Mouse (Mus musculus) heart, adult 18-20 months (tissue): ENCODE results near the gene Dctpp1. TPM values are rescaled to one million over a fixed set of nuclear protein-coding genes. Genes with fewer than 3 reads are reported as not detected.
"Not testable (repeated sequence)": the region's sequence is repeated elsewhere in the genome, so short reads cannot be mapped to it uniquely, and the experiment has no call there.

Experiments used
- DNase-seq, 2 experiments: peaks; one replicate each; pipeline ENCODE4 v3.0.0; 2021 to 2022; ENCODE audit warnings: mixed read lengths in 1 of 2
- total RNA-seq, 2 experiments: library from RNA; stranded (reverse); gene quantifications; 2 replicates each; pipeline ENCODE4 v1.2.3; 2021

Gene Dctpp1
- total RNA-seq, 2 experiments from 2014 or later = 40.3 to 42.0 TPM

- DNase-seq = no peak
Measured at GRCm38 (mm10) chr7:127270666-127271065, 10.2 kb upstream of the Dctpp1 start.

- DNase-seq = no peak
Measured at GRCm38 (mm10) chr7:127270256-127270655, 9.7 kb upstream of the Dctpp1 start.

GRCm38 (mm10) chr7:127263526-127263925, 3.0 kb upstream of the Dctpp1 start:
- DNase-seq = no peak

DNA sequence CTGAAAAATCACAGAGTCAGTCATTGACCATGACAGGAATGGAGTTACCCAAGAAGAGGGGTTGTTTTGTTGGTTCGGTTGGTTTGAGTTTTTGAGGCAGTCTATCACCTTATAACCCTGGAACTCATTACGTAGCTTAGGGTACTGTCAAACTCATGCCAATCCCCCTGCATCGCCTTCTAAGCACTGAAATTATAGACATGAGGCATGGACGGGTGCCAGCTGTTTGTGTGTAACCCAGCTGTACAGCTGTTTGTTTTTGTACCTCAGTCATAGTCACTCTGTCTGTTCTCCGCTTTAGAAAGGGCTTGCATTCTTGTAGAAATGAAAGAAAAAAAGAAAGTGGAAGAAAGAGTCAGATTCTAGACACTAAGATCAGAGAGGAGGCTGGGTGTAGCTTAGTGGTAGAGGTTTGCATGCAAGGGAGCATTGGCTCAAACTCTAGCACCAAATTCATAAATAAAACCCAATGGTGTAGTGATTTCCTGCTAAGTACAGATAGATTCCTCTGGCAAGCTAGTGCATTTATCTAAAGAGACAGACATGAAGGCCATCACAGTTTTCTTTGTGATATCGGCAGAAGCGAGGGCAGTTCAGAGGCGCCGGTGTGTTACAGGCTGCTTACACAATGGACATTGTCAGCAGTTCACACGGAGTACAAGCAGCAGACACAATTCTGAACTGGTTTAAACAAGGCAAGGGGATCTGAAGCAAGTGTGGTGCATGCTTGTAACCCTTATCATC, 1.9 kb upstream of the Dctpp1 start:
- no peak for DNase-seq

DNA sequence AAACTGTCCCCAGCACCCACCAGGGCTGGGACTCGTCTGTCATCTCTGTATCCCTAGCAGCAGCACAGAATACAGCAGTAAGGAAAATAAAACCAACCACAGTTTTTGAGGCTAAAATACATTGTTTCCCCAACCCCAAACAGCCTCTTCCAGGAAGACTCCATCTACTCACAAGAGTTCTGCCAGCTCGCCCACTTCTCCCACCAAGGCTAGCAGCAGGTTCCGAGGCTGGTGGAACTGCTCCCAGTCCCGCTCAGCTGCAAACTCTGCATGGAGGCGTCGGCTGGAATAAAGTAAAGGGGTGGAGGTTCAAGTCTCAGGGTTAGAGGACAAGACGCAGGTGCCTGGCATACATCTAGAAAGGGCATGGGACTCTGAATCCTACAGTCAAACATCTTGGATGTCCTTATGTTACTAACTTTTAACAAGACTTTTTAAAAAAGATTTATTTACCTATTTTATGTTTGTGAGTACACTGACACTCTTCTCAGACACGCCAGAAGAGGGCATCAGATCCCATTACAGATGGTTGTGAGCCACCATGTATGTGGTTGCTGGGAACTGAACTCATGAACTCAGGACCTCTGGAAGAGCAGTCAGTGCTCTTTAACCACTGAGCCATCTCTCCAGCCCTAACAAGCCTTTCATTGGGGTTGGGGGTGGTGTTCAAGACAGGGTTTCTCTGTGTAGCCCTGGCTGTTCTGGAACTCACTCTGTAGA, 1.2 kb downstream of the Dctpp1 start:
- no peak for DNase-seq

GRCm38 (mm10) chr7:127256518-127256917, 4.0 kb downstream of the Dctpp1 start:
- DNase-seq = peak in 1 of 2 experiments; percentile 47

DNA sequence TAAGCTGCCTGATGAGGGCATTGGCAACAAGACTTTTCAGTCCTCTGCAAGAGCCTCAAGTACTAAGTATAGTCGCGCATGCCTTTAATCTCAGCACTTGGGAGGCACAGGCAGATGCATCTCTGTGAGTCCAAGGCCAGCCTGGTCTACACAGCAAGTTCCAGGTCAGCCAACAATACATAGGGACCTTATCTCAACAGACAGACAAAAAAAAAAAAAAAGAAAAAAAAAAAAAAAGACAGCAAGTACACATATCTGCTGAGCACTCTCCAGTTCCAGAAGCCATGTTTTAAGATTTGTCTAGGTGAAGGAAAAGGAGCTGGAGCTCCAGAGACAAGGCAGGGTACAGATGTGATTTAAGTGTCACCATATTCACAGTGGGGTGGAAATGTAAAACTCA, 4.5 kb downstream of the Dctpp1 start:
- no peak for DNase-seq

DNA sequence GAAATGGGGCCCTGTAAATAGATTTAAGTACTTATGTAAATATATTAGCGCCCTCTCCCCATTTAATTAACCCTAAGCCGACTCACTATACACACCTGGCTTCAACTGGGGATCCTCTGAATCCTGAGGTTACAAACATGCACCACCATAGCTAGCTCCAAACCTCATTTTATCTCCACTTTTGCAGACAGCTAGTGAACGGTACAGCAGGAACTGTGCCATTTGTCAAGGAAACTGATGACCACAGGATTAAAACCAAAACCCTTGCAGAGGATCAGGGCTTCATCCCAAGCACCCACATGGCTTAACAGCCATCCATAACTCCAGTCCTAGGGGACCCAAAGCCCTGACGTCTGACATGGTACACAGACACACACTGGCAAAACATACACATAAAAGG, 5.5 kb downstream of the Dctpp1 start:
- no peak for DNase-seq

DNA sequence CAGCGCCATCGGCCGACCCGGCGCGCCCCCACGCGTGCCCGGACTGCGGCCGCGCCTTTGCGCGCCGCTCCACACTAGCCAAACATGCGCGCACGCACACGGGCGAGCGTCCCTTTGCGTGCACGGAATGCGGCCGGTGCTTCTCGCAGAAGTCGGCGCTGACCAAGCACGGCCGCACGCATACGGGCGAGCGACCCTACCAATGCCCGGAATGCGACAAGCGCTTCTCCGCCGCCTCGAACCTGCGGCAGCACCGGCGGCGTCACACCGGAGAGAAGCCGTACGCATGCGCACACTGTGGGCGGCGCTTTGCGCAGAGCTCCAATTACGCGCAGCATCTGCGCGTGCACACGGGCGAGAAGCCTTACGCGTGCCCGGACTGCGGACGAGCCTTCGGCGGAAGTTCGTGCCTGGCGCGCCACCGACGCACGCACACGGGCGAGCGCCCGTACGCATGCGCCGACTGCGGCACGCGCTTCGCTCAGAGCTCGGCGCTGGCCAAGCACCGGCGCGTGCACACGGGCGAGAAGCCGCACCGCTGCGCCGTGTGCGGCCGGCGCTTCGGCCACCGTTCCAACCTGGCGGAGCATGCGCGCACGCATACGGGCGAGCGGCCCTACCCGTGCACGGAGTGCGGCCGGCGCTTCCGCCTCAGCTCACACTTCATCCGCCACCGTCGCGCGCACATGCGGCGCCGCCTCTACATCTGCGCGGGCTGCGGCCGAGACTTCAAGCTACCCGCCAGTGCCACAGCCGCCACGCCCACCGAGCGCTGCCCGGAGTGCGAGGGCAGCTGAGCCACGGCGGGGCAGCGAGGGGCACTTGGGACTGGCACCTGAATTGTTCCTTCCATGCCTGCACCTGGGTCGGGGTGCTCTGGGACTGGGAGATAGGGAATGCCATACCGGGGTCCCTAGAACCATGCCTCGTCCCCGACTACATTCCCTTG, 6.4 kb downstream of the Dctpp1 start:
- peak; percentile 94 to 96 for DNase-seq

DNA sequence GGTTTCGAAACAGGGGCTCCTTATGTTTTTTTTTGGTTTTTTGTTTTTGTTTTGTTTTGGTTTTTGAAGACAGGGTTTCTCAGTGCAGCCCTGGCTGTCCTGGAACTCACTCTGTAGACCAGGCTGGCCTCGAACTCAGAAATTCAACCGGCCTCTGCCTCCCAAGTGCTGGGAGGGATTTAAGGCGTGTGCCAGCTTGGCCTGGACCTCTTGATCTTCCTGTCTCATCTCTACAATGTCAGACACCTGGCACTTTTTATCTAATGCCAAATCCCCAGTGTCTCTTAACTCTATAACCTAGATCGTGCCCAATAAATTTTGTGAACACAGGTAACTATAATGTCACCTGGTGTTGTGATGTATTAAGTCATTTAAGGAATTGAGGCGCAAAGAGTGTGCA, 7.2 kb downstream of the Dctpp1 start:
- no peak for DNase-seq

- DNase-seq = peak in 1 of 2 experiments; percentile 42
Measured at GRCm38 (mm10) chr7:127252414-127252813, 8.1 kb downstream of the Dctpp1 start.

DNA sequence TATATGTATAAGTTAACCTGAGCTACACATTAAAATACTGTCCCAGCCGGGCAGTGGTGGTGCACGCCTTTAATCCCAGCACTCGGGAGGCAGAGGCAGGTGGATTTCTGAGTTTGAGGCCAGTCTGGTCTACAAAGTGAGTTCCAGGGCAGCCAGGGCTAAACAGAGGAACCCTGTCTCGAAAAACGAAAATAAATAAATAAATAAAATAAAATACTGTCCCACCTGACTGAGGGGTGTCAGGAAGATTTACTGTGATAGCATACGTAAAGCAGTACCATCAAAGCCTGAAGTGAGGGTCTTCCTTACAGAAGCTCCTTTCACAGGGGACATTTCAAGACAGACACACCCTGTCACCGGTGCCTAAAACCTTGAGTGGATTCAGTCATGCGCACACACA, 10.0 kb downstream of the Dctpp1 start:
- not testable (repeated sequence) for DNase-seq

DNA sequence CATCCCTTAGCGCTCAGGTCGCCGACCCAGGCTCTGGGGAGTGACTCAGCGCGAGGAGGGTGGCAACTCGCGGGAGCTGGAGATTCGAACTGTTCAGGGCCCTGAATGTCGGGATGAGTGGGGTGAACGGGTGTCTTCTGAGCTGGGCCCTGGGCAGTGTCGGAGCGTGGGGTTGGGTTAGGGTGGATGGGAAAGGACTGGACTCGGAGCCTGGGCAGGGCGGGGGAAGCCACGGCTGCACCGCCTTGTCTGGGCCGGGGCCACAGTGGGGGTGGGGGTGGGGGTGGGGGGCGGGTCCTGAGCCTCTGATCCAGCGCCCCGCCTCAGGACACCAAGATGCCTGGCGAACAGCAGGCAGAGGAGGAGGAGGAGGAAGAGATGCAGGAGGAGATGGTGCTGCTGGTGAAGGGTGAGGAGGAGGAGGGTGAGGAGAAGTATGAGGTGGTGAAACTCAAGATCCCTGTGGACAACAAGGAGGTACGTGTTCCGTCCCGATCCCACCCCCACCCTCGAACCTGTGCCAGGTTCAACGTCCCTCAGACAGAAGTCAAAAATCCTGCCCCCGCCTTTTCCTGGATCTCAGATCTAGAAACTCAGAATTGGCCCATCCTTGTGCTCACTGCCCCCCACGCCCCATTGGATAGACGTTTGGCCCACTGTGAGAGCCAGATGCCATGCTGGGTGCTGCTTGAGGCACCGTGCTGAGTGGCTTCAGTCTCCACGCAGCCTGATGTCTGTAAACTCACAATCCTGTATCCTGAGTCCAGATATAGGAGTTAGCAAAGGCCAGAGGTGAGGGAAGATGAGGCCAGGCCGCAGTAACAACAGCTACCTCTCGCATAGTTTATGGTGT, 15.6 kb downstream of the Dctpp1 start:
- DNase-seq = no peak

- peak; percentile 95 to 97 for DNase-seq
Measured at GRCm38 (mm10) chr7:127243870-127244657, 16.4 kb downstream of the Dctpp1 start, which contains the start of gene Zfp771. TSS of gene Zfp771 (plus strand) at chr7:127244274.

DNA sequence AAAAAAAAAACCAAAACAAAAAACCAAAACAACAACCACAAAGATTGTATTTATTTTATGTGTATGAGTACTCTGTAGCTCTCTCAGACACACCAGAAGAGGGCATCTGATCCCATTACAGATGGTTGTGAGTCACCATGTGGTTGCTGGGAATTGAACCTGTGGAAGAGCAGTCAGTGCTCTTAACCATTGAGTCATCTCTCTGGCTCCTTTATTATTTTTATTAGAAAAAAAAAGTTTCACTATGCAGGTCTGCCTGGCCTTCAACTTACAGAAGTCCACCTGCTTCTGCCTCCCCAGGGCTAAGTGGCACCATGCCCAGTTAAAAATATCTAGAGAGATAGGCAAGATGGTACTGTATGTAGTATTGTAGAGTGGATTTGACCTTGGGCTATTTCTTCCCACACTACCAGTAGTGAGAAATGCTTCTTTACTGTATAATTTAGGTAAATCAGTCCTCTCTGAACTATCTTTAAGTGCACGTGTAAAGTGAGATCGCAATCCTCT, 17.1 kb downstream of the Dctpp1 start:
- DNase-seq = no peak

DNA sequence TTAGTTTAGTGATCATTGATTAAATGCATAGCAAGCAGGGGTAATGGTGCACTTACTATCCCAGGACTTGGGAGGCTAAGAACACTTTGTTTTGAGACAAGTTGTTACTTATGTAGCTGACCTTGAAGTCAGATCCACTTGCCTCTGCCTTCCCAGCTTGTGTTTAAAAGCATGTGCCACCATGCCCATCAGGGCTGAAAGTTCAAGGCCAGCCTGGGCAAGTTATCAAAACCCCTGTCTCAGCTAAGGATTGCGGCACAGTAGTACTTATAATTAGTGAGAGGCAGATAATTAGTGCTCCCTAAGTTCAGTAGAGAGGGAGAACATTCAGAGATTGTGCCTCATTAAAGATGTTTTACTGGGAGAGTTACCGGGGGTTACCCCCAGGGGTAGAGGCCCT, 25.7 kb downstream of the Dctpp1 start:
- DNase-seq = no peak

DNA sequence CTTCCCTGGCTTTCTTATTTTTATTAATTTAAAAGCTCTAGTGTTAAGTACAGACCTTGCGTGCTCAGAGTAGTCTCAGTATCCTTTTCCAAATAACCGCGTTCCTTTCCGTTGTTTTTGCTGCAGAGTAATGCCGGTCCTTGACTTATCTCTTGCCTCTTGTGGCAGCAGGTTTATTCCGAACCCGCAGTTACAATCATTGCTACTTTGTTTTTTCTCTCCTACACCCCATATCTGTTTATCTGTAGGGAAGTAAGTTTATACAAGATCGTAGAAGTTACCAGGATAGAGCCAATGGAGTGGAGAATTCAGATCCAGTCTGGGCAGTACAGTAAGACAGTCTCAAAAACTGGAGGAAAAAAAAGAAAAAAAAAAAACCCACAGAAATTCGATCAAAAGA, 26.7 kb downstream of the Dctpp1 start:
- no peak for DNase-seq

DNA sequence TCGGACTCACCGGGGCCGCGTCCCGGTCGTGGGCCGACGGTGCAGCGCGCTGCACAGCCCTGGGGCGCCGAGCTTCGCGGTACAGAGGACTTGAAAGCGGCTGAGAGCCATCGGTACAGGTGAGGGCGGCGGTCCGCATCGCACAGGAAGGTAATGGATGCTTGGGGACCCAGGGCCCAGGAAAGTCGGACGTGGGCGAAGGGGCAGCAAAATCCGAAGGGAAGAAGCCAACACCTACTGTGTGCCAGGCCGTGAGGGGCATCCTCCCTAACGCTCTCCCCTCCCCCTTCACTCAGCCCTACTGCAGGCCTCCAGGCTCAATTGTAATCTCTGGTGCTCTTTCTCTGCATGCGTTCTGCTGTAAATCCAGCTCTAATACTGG, 27.1 kb downstream of the Dctpp1 start:
- DNase-seq = no peak

DNA sequence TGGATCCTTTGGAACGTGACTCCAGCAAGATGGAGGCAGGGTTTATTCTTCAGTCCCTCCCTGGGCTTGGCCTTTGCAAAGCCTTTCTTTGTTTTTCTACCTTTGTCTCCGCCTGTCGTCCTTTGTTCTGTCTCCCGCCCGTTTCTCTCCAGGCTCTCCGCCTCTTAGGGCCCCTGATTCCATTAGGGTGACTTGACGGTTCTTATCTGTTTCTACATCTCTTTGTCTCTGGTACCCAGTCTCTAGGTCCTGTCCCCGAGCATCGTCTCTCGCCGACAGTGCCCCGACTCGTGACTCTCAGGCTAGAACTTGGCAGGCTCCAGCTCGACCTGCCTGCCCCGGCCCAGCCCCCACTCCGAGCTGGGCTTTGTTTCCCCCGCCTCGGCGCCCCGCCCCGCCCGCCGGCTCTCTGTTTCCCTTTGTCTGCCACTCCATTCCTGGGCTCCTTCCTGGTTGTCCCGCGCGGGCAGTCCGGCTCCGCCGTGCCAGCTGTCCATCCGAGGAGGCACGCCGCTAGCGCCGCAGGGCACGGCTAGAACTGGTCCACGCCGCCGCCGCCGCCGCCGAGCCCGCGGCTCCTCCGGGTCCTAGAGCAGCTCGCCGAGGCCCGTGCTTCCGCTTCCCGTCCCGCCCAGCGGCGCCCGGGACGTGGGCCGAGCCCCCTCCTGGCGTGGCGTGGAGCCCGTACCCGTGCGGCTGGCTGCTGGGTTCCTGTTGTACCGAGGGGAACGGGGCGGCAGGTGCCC, 27.7 kb downstream of the Dctpp1 start, which contains the start of the genes Zfp553 and Sept1:
Zfp553 (plus strand) TSS at position 440 of the 746 bp plus-strand sequence.
Sept1 (minus strand) TSS at position 509 of the 746 bp plus-strand sequence.
- DNase-seq = peak; percentile 85 to 89
